Mouse (Mus musculus): ENCODE measurements at regions not wholly inside any gene's neighbourhood (a gene's known extent, or its start where the extent isn't known, plus 50 kb on each side); places are given as distances from the start of the nearest gene placed in this dataset.
A peak's percentile ranks its signal among the peaks of the same experiment; 100 is the strongest.

DNA sequence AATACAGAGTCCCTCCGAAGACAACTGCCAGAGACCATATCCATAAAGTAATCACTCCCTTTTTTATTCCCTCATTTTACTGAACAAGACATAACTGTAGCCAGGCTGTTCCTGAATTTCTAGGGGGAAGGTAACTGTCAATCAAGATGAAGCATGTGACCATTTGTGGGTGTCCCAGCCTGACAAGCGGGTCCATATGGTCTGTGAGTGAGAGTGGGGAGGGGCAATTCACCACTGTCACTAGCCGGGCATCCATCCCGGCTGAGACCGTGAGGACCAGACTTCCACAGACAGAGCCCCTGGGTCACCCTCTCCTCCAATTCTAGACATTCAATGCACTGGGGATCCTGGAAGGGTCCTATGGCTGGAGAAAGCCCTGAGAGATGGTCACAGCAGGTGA, 54.6 kb downstream of the Gm11733 start:
- Histone ChIP-seq H3K36me3 (ENCODE audit: insufficient read depth, low read length) (no peaks in the 10 kb centered on the region), H3K27me3 (ENCODE audit: insufficient read depth, low read length) (no peaks in the 10 kb centered on the region), H3K4me2 (ENCODE audit: low read depth, low read length, poor library complexity, severe bottlenecking) (no peak overlapping the region), H3K9ac (replicated peaks; ENCODE audit: low read length, poor library complexity, severe bottlenecking) (no peak overlapping the region), H3K4me3 (ENCODE audit: low read depth, low read length) (no peak overlapping the region), H3K9me3 (ENCODE audit: low read length) (no peaks in the 10 kb centered on the region), H3K4me1 (ENCODE audit: insufficient read depth, low read length) (peaks cover 16% of the 10 kb centered on the region), H3K27ac (ENCODE audit: low read depth, low read length) (no peak overlapping the region)
- WGBS, result 62% methylated on average over 5 of the region's 5 CpGs
- TF ChIP-seq CTCF (IDR thresholded peaks at IDR 0.05), result no peak
- DNase-seq (ENCODE audit: low spot score) (no peak), ATAC-seq (ENCODE audit: low FRiP score) (no peak)

DNA sequence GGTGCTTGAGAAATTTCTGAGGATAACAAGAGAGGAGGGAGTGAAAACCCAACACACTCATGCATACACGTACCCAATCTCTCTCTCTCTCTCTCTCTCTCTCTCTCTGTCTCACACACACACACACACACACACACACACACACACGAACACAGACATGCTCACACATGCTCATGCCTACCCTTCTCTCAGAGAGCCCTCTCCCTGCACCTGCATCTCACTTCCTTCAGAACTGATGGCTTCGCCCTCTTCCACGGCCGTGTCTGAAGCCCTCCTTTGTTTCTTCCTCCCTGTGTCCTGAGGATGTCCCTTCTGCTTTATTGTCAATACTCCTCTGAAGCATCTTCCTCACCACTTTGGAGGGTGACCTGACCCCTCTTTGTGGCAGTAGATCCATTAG, 56.4 kb downstream of the Gm11733 start:
- peak; percentile 15; the same call in 1 of the 2 replicates for ATAC-seq (ENCODE audit: low FRiP score)
- 0 out of 2 replicates have a peak overlapping the region, but pooled peaks have one; percentile 20 for H3K9ac ChIP-seq (replicated peaks; ENCODE audit: low read length, poor library complexity, severe bottlenecking)

DNA sequence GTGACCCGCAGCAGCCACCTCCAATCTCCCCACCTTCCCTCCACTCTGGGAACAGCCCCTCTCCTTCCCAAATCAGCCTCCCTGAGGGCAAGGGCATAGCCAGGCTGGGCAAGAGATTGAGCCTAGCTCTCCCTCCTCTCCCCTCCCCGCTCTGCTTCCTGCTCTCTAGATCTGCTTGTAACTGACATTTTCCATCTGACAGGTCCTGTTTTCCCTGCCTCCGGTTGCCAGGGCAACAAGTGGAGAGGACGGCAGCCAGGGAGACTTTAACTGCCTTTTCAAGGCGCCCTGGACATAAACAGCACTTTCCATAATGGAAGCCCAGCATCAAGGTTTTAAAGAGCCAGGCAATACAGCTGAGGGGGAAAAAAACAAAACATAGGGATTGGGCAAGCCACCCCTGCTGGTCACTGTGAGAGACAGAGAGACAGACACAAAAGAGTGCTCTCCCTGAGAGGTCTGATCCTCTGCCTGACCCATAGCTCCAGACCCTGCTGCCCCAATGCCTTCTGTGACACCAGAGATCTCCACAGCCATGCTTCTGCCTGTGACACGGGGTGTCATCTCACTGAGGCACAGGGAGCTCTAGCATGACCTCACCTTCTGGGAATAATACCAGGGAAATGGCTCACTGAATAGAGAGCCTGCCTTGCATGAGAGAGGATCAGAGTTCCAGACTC, 57.2 kb downstream of the Gm11733 start:
- H3K27me3 ChIP-seq (ENCODE audit: insufficient read depth, low read length), result no peaks in the 10 kb centered on the region
- 4% methylated on average over 6 of the region's 6 CpGs for WGBS
- peaks cover 16% of the 10 kb centered on the region for H3K4me1 ChIP-seq (ENCODE audit: insufficient read depth, low read length)
- DNase-seq (ENCODE audit: low spot score) (peak; percentile 87), ATAC-seq (ENCODE audit: low FRiP score) (peak; percentile 69)
- H3K9ac ChIP-seq (replicated peaks; ENCODE audit: low read length, poor library complexity, severe bottlenecking), result 0 out of 2 replicates have a peak overlapping the region, but pooled peaks have one; percentile 20
- no peaks in the 10 kb centered on the region for H3K9me3 ChIP-seq (ENCODE audit: low read length)
- peak overlapping the region; percentile 73 for H3K27ac ChIP-seq (ENCODE audit: low read depth, low read length)
- H3K4me3 ChIP-seq (ENCODE audit: low read depth, low read length), result no peak overlapping the region
- no peaks in the 10 kb centered on the region for H3K36me3 ChIP-seq (ENCODE audit: insufficient read depth, low read length)
- peak; percentile 25 for TF ChIP-seq CTCF (IDR thresholded peaks at IDR 0.05)
- no peak overlapping the region for H3K4me2 ChIP-seq (ENCODE audit: low read depth, low read length, poor library complexity, severe bottlenecking)

More for the DNA sequence above, 56.4 kb downstream of the Gm11733 start:
- TF ChIP-seq CTCF (IDR thresholded peaks at IDR 0.05), result no peak
- Histone ChIP-seq H3K4me3 (ENCODE audit: low read depth, low read length) (no peak overlapping the region), H3K27me3 (ENCODE audit: insufficient read depth, low read length) (no peaks in the 10 kb centered on the region), H3K4me2 (ENCODE audit: low read depth, low read length, poor library complexity, severe bottlenecking) (peak overlapping the region; percentile 26), H3K27ac (ENCODE audit: low read depth, low read length) (peak overlapping the region; percentile 73), H3K4me1 (ENCODE audit: insufficient read depth, low read length) (peaks cover 16% of the 10 kb centered on the region), H3K36me3 (ENCODE audit: insufficient read depth, low read length) (no peaks in the 10 kb centered on the region), H3K9me3 (ENCODE audit: low read length) (no peaks in the 10 kb centered on the region)
- 23% methylated on average over 5 of the region's 5 CpGs for WGBS
- no peak for DNase-seq (ENCODE audit: low spot score)

DNA sequence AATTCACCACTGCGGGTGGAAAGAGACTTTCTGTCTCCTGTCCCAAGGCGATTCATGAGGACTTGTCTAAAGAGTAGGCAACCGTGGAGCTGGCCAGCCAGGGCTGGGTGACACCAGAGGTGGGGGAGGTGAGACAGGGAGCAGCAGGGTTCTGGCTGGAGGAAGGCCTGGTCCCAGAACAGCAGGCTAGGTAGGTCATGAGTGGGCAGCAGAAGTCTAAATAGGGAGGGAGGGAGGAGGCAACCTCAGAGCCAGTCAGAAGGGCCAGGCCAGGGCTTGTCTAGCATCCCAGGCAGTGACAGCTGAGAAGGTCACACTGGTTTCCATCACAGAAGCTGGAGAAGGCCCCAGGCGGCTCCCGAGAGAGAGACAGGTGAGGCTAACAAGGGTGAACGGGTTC, 59.0 kb downstream of the Gm11733 start:
- Histone ChIP-seq H3K4me2 (ENCODE audit: low read depth, low read length, poor library complexity, severe bottlenecking) (no peak overlapping the region), H3K27ac (ENCODE audit: low read depth, low read length) (peak overlapping the region; percentile 34; the same call in 1 of the 2 replicates), H3K27me3 (ENCODE audit: insufficient read depth, low read length) (no peaks in the 10 kb centered on the region), H3K4me1 (ENCODE audit: insufficient read depth, low read length) (peaks cover 12% of the 10 kb centered on the region), H3K36me3 (ENCODE audit: insufficient read depth, low read length) (no peaks in the 10 kb centered on the region), H3K9ac (replicated peaks; ENCODE audit: low read length, poor library complexity, severe bottlenecking) (no peak overlapping the region), H3K9me3 (ENCODE audit: low read length) (no peaks in the 10 kb centered on the region), H3K4me3 (ENCODE audit: low read depth, low read length) (no peak overlapping the region)
- TF ChIP-seq CTCF (IDR thresholded peaks at IDR 0.05), result no peak
- no peak for DNase-seq (ENCODE audit: low spot score)
- no peak for ATAC-seq (ENCODE audit: low FRiP score)
- WGBS, result 29% methylated on average over 6 of the region's 6 CpGs

GRCm38 (mm10) chr11:117544507-117544906, 60.3 kb downstream of the Gm11733 start:
- ATAC-seq (ENCODE audit: low FRiP score) (no peak), DNase-seq (ENCODE audit: low spot score) (no peak)
- no peak for TF ChIP-seq CTCF (IDR thresholded peaks at IDR 0.05)
- no peaks in the 10 kb centered on the region for H3K36me3 ChIP-seq (ENCODE audit: insufficient read depth, low read length)
- no peaks in the 10 kb centered on the region for H3K27me3 ChIP-seq (ENCODE audit: insufficient read depth, low read length)
- no peak overlapping the region for H3K27ac ChIP-seq (ENCODE audit: low read depth, low read length)
- 44% methylated on average over 6 of the region's 6 CpGs for WGBS
- H3K4me2 ChIP-seq (ENCODE audit: low read depth, low read length, poor library complexity, severe bottlenecking), result no peak overlapping the region
- peaks cover 12% of the 10 kb centered on the region for H3K4me1 ChIP-seq (ENCODE audit: insufficient read depth, low read length)
- H3K4me3 ChIP-seq (ENCODE audit: low read depth, low read length), result no peak overlapping the region
- no peak overlapping the region for H3K9ac ChIP-seq (replicated peaks; ENCODE audit: low read length, poor library complexity, severe bottlenecking)
- H3K9me3 ChIP-seq (ENCODE audit: low read length), result no peaks in the 10 kb centered on the region

DNA sequence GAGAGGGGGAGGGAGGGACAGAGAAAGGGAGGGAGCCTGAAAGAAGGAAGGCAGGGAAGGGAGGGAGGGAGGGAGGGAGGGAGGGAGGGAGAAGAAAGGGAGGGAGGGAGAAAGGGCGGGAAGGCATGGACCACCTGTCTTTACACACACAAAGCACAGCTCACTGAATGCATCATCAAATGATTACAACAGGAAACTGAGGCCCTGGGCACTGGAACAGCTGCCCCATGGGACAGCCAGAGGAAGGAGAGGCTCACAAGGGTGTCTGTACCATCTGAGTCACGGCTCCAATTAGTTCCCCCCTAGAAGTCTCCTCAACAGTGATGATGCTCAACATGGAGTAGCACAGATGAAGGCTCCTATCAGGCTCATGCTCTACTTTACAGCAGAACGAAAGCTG, 60.8 kb downstream of the Gm11733 start:
- ATAC-seq (ENCODE audit: low FRiP score) (no peak), DNase-seq (ENCODE audit: low spot score) (no peak)
- peaks cover 12% of the 10 kb centered on the region for H3K4me1 ChIP-seq (ENCODE audit: insufficient read depth, low read length)
- no peaks in the 10 kb centered on the region for H3K27me3 ChIP-seq (ENCODE audit: insufficient read depth, low read length)
- no peak overlapping the region for H3K27ac ChIP-seq (ENCODE audit: low read depth, low read length)
- WGBS, result 66% methylated on average over 3 of the region's 3 CpGs
- TF ChIP-seq CTCF (IDR thresholded peaks at IDR 0.05), result no peak
- no peak overlapping the region for H3K4me3 ChIP-seq (ENCODE audit: low read depth, low read length)
- H3K9me3 ChIP-seq (ENCODE audit: low read length), result no peaks in the 10 kb centered on the region
- no peak overlapping the region for H3K4me2 ChIP-seq (ENCODE audit: low read depth, low read length, poor library complexity, severe bottlenecking)
- no peaks in the 10 kb centered on the region for H3K36me3 ChIP-seq (ENCODE audit: insufficient read depth, low read length)
- no peak overlapping the region for H3K9ac ChIP-seq (replicated peaks; ENCODE audit: low read length, poor library complexity, severe bottlenecking)

Data from midbrain, postnatal 0 days (tissue).